Mouse (Mus musculus) cerebellum, adult 8-10 months (tissue): ENCODE data around the gene Axin1.

Experiments used
- DNase-seq: peaks from one replicate; pipeline ENCODE4 v3.0.0; 2022

The Axin1 gene

DNA sequence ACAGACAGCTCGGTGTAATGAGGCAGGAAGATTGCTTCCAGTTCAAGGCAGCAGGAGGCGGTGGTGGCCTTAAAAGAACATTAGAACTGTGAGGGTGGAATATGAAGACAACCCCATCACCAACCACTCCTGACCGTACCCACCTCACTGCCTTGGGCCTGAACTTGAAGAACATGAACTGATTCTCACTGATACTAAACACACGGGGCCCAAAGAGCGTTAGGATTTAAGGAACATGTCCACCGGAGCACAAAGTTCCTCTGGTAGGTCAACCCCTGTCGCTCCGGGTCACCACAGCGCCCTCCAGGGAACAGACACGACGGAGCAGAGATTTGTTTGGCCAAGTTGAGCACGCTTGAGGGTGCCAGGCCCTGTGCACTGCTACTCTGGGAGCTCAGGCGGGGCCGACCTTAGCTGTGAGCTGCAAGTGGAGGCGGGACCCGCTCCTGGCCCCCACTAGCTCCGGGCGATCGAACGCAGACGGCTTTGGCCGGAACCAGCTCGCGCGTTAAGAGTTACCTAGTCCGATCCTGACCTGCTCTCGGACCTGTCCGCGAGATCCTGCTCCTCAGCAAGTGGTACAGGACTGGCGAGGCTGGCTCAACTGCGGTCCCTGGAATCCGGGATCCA lies 105.1 kb downstream of the Axin1 start:
- DNase-seq = no peak

- DNase-seq = peak; percentile 89
These were observed 105.8 kb downstream of the Axin1 start, which contains the start of gene Fam234a for GRCm38 (mm10) chr17:26244101-26244841. Gene Fam234a (minus strand): TSS chr17:26244242.
